Mouse (Mus musculus) kidney, adult 8-10 months (tissue): ENCODE measurements at regions not wholly inside any gene's neighbourhood (a gene's known extent, or its start where the extent isn't known, plus 50 kb on each side); places are given as distances from the start of the nearest gene placed in this dataset.

Experiments used
- DNase-seq, 2 experiments: peaks; one replicate each; pipeline ENCODE4 v3.0.0; 2022

- DNase-seq = no peak
These were observed 60.0 kb upstream of the Gpr141 start for GRCm38 (mm10) chr13:19883896-19884658.

DNA sequence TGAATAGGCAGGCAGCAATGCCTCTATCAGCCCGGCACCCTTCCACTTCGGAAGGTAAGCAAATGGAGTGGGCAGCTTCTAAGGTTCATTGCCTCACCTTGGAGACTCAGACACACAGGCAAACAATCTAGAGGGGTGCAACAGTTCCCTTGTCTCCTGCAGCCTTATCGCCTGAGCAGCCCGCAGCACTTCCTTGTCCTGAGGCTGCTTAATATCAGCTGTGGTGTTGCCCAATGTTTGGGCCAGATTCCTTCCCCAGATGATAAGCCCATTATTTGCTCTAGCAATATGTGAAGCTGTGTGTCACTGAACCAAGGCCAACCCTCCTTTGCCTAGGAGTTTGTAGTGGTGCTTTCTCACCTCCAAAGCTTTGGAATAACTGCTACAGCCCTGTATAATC, 58.8 kb upstream of the Gpr141 start:
- no peak for DNase-seq

GRCm38 (mm10) chr13:19881772-19882171, 57.7 kb upstream of the Gpr141 start:
- no peak for DNase-seq

DNA sequence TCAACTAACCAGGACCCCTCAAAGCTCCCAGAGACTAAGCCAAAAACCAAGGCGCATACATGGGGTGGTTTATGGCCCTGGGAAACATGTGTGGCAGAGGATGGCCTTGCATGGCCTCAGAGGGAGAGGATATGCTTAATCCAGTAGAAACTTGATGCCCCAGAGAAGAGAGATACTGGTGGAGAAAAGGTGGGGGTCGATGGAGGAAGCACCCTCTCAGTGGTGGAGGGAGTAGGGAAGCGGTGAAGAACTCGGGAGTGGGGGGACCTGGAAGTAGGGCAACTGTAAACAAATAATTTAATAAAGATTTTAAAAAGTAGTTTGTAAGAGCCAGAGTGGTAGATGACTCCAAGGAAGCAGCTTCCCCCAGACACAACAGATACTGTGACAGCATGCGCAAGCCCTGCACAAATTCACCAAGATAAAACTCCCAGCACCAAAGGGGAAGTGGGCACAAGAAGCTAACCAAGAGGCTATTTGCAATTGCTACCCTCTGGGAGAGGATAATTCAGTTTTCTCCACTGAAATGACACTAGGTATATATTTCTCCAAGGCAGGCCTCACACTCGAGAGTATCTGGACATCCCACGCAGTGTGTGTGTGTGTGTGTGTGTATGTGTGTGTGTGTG, 50.7 kb upstream of the Gpr141 start:
- no peak for DNase-seq
